Mouse (Mus musculus): Measurements from ENCODE around the gene Tpsab1. TPM values are rescaled to one million over a fixed set of nuclear protein-coding genes. Genes with fewer than 3 reads are reported as not detected.

Tpsab1 gene
- total RNA-seq, 4 experiments from 2014 or later, result not detected

Other genes with a start within 250 kb of the Tpsab1 start
- gene Telo2, start 229.6 kb downstream of the Tpsab1 start, total RNA-seq (2022), result 10 to 100 TPM; 32.8 to 38.7 (median 36.8) TPM
- gene Ptx4, start 224.8 kb downstream of the Tpsab1 start, total RNA-seq (2022), result 1 to 10 TPM in 3 of 4 experiments, under 1 TPM in 1; 0.89 to 3.9 (median 1.8) TPM
- gene Clcn7, start 212.2 kb downstream of the Tpsab1 start, total RNA-seq (2022), result 10 to 100 TPM; 54.7 to 61.5 (median 58.9) TPM
- gene Ccdc154, start 183.1 kb downstream of the Tpsab1 start, total RNA-seq (2022), result under 1 TPM in 1 of 4 experiments, not detected in 3; 0.18 TPM
- gene Gm38655, start 170.1 kb downstream of the Tpsab1 start, total RNA-seq (2022), result not detected
- gene BC003965, start 161.0 kb downstream of the Tpsab1 start, total RNA-seq (2022), result 10 to 100 TPM; 19.7 to 21.1 (median 20.8) TPM
- gene Unkl, start 157.2 kb downstream of the Tpsab1 start, total RNA-seq (2022), result 10 to 100 TPM; 36.0 to 42.6 (median 39.6) TPM
- gene Gnptg, start 105.4 kb downstream of the Tpsab1 start, total RNA-seq (2022), result 10 to 100 TPM; 70.8 to 79.1 (median 76.3) TPM
- gene Tsr3, start 105.4 kb downstream of the Tpsab1 start, total RNA-seq (2022), result 10 to 100 TPM; 22.9 to 28.4 (median 24.9) TPM
- gene Baiap3, start 89.2 kb downstream of the Tpsab1 start, total RNA-seq (2022), result 10 to 100 TPM in 3 of 4 experiments, 1 to 10 TPM in 1; 9.6 to 16.7 (median 11.0) TPM
- gene Ube2i, start 70.9 kb downstream of the Tpsab1 start, total RNA-seq (2022), result 100 to 1,000 TPM; 212 to 231 (median 228) TPM
- not detected for gene Prss34, start 47.2 kb downstream of the Tpsab1 start, total RNA-seq (2022)
- gene Prss28, start 36.9 kb downstream of the Tpsab1 start, total RNA-seq (2022), result not detected
- gene Prss29, start 26.9 kb downstream of the Tpsab1 start, total RNA-seq (2022), result not detected
- gene Tpsb2, start 20.7 kb upstream of the Tpsab1 start, total RNA-seq (2022), result 1 to 10 TPM in 1 of 4 experiments, under 1 TPM in 3; 0.31 to 1.0 (median 0.59) TPM
- gene Tpsg1, start 23.7 kb upstream of the Tpsab1 start, total RNA-seq (2022), result under 1 TPM in 1 of 4 experiments, not detected in 3; 0.47 TPM
- gene Cacna1h, start 88.2 kb upstream of the Tpsab1 start, total RNA-seq (2022), result 100 to 1,000 TPM in 2 of 4 experiments, 10 to 100 TPM in 2; 92.8 to 120 (median 105) TPM
- gene Tekt4, start 109.1 kb upstream of the Tpsab1 start, total RNA-seq (2022), result 1 to 10 TPM in 3 of 4 experiments, under 1 TPM in 1; 0.96 to 1.8 (median 1.2) TPM
- gene Sstr5, start 151.7 kb upstream of the Tpsab1 start, total RNA-seq (2022), result under 1 TPM in 3 of 4 experiments, not detected in 1; 0.10 to 0.20 (median 0.18) TPM
- 10 to 100 TPM; 47.4 to 54.5 (median 52.1) TPM for gene Sox8, start 225.1 kb upstream of the Tpsab1 start, total RNA-seq (2022)
- 10 to 100 TPM; 27.0 to 33.4 (median 28.4) TPM for gene Lmf1, start 233.5 kb upstream of the Tpsab1 start, total RNA-seq (2022)